Mouse (Mus musculus) kidney, embryonic 15.5 days (tissue): ENCODE data around the gene Olfr945. TPM values are rescaled to one million over a fixed set of nuclear protein-coding genes. Genes with fewer than 3 reads are reported as not detected.

ENCODE experiments used
- ATAC-seq: fragments of 200-750 bp; cut with Nextera tagmentation; replicated peaks from 2 replicates; pipeline ENCODE4 v1.8.0; 2017; ENCODE audit warnings: moderate TSS enrichment; ENCODE audit not compliant: low FRiP score
- H3K27ac ChIP-seq: fragments of 300-500 bp; sonication (generic); 2 replicates; pipeline ENCODE4 v1.5.1; 2015; ENCODE audit warnings: mild to moderate bottlenecking, inconsistent platforms
- H3K27me3 ChIP-seq: fragments of 300-500 bp; sonication (generic); 2 replicates; pipeline ENCODE4 v1.6.1; 2015; ENCODE audit warnings: inconsistent platforms
- H3K36me3 ChIP-seq: fragments of 300-500 bp; sonication (generic); 2 replicates; pipeline ENCODE4 v1.6.1; 2015; ENCODE audit warnings: inconsistent platforms
- H3K4me1 ChIP-seq: fragments of 300-500 bp; sonication (generic); 2 replicates; pipeline ENCODE4 v1.6.1; 2015; ENCODE audit warnings: inconsistent platforms
- H3K4me2 ChIP-seq: fragments of 300-500 bp; sonication (generic); 2 replicates; pipeline ENCODE4 v1.6.1; 2015; ENCODE audit warnings: moderate library complexity, mild to moderate bottlenecking, inconsistent platforms
- H3K4me3 ChIP-seq: fragments of 300-500 bp; sonication (generic); replicated peaks from 2 replicates; pipeline ENCODE4 v1.5.1; 2015; ENCODE audit warnings: mild to moderate bottlenecking, inconsistent platforms
- H3K9ac ChIP-seq: fragments of 300-500 bp; sonication (generic); 2 replicates; pipeline ENCODE4 v1.6.1; 2015; ENCODE audit warnings: mild to moderate bottlenecking, inconsistent platforms
- H3K9me3 ChIP-seq: fragments of 300-500 bp; sonication (generic); replicated peaks from 2 replicates; pipeline ENCODE4 v1.6.1; 2016; ENCODE audit warnings: inconsistent platforms
- WGBS: fragments of 180-500 bp; shearing (Covaris S2); methylation state at CpG from one replicate; pipeline ENCODE4 v1.1.7; 2015; ENCODE audit warnings: mixed read lengths; 5-methylcytosine and 5-hydroxymethylcytosine counted together
- polyA plus RNA-seq: library from polyadenylated mRNA; unstranded; fragments of >200 nt; fragmentation: Nextera tagmentation; extraction: Ambion mirVana; gene quantifications from 2 replicates; pipeline ENCODE4 v1.2.1, GENCODE M21; 2015

Olfr945 gene
- not detected in 2 replicates for polyA plus RNA-seq

DNA sequence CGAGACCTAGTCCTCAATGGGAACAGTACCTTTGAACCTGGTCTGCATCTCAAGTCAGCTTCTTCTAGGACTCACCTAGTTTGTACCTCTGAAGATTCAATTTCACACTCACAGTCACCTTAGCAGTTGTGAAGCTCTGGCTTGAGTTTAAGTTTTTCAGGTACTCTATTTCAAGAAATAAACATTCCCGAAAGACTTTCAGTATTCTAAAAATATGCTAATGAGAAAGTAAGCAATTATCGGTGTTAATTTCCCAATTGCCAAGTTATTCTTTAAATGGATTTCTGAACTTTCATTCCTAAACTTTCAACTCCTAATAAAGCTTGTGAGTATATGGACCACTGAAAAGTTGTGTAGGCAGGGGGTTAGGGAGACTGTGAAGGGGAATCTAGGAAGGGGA is at the start of gene Olfr945:
Olfr945 (minus strand) TSS at position 101 of the 400 bp plus-strand sequence.
- H3K4me1 ChIP-seq, result no peaks in the 10 kb centered on the region
- no peak within 1 kb of the TSS for H3K27ac ChIP-seq
- H3K9ac ChIP-seq, result no peak within 1 kb of the TSS
- no peak within 1 kb of the TSS for H3K4me2 ChIP-seq
- H3K27me3 ChIP-seq, result no peaks in the 10 kb centered on the region
- no peaks in the 10 kb centered on the region for H3K9me3 ChIP-seq
- WGBS, result 85% methylated on average over 3 of the region's 3 CpGs
- ATAC-seq, result no peak
- H3K4me3 ChIP-seq, result no peak within 1 kb of the TSS
- H3K36me3 ChIP-seq, result no peaks in the 10 kb centered on the region

DNA sequence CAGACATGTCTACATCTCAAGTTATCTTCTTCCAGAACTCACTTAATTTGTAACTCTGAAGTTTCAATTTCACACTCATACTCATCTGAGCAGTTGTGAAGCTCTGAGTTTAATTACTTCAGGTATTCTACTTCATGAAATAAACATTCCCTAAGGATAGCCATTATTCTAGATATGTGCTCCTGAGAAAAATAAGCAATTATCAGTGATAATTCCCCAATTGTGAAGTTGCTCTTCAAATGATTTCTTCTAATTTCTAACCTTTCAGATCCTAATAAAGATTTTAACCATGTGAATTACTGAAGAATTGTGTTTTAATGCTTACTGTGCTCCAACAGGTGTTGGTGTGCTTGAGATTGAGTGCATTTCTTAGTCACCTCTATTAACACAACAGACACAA is 49.3 kb upstream of the Olfr945 start, which contains the start of gene Olfr948:
Olfr948 (minus strand) TSS at position 101 of the 400 bp plus-strand sequence.
- Histone ChIP-seq H3K4me2 (no peak within 1 kb of the TSS), H3K4me3 (no peak within 1 kb of the TSS), H3K4me1 (no peaks in the 10 kb centered on the region), H3K27ac (no peak within 1 kb of the TSS), H3K9me3 (no peaks in the 10 kb centered on the region), H3K36me3 (no peaks in the 10 kb centered on the region), H3K9ac (no peak within 1 kb of the TSS), H3K27me3 (no peaks in the 10 kb centered on the region)
- no peak for ATAC-seq

DNA sequence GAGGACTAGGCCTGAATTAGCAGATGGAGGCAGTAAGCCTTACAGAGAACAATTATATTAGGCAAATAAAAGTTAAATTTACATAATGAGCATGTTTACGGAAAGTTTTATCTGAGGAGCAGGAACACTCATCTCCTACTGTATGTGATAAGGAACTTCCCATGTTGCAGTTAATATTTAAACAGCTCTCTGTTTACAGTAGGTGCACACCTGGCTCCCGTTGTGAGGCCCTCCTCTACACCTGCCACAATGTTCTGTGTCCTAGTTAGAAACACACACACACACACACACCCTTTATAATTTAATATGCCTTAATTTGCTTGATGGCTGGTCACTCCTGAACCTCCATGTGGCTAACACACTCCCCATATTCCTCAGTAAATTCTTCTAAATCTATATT is 10.5 kb upstream of the Olfr945 start:
- no peak for ATAC-seq
- Histone ChIP-seq H3K4me3 (no peak overlapping the region), H3K4me2 (no peak overlapping the region), H3K36me3 (no peaks in the 10 kb centered on the region), H3K4me1 (no peaks in the 10 kb centered on the region), H3K9me3 (no peaks in the 10 kb centered on the region), H3K27me3 (no peaks in the 10 kb centered on the region), H3K27ac (no peak overlapping the region), H3K9ac (no peak overlapping the region)
- WGBS, result 73% methylated on average over 2 of the region's 2 CpGs

DNA sequence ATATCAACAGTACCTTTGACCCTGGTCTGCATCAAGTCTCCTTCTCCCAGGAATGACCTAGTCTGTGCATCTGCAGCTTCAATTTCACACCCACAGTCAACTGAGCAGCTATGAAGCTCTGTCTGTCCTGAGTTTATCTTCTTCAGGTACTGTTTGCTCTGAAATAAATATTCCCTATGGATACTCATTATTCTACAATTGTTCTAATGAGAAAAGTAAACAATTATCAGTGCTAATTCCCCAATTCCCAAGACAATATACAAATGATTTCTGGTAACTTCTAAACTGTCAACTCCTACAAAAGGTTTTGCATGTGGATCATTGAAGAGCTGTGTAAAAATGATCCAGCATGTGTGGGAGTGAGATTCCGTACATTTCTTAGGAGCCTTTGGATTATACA is 26.7 kb downstream of the Olfr945 start, which contains the start of gene Olfr1537:
Olfr1537 (minus strand) TSS at position 101 of the 400 bp plus-strand sequence.
- no peak for ATAC-seq
- H3K4me1 ChIP-seq, result no peaks in the 10 kb centered on the region
- no peaks in the 10 kb centered on the region for H3K9me3 ChIP-seq
- no peak within 1 kb of the TSS for H3K4me3 ChIP-seq
- no peak within 1 kb of the TSS for H3K9ac ChIP-seq
- H3K27me3 ChIP-seq, result no peaks in the 10 kb centered on the region
- WGBS, result 73% methylated on average over 1 of the region's 1 CpGs
- no peak within 1 kb of the TSS for H3K27ac ChIP-seq
- H3K36me3 ChIP-seq, result no peaks in the 10 kb centered on the region
- H3K4me2 ChIP-seq, result no peak within 1 kb of the TSS

Other genes with a start within 250 kb of the Olfr945 start
- gene Olfr937, start 211.9 kb downstream of the Olfr945 start, polyA plus RNA-seq, result not detected in 2 replicates
- gene Olfr938, start 197.9 kb downstream of the Olfr945 start, polyA plus RNA-seq, result not detected in 2 replicates
- gene Olfr27, start 148.7 kb downstream of the Olfr945 start, polyA plus RNA-seq, result not detected in 2 replicates
- gene Olfr943, start 110.5 kb downstream of the Olfr945 start, polyA plus RNA-seq, result not detected in 2 replicates
- gene Olfr944, start 74.9 kb downstream of the Olfr945 start, polyA plus RNA-seq, result not detected in 2 replicates
- not detected in 2 replicates for gene Olfr1537, start 26.8 kb downstream of the Olfr945 start, polyA plus RNA-seq
- not detected in 2 replicates for gene Olfr948, start 49.2 kb upstream of the Olfr945 start, polyA plus RNA-seq
- gene Olfr951, start 110.6 kb upstream of the Olfr945 start, polyA plus RNA-seq, result not detected in 2 replicates
- not detected in 2 replicates for gene Olfr952, start 150.3 kb upstream of the Olfr945 start, polyA plus RNA-seq
- not detected in 2 replicates for gene Olfr954, start 179.9 kb upstream of the Olfr945 start, polyA plus RNA-seq
- gene Olfr955, start 195.1 kb upstream of the Olfr945 start, polyA plus RNA-seq, result not detected in 2 replicates
- gene Olfr44, start 217.2 kb upstream of the Olfr945 start, polyA plus RNA-seq, result not detected in 2 replicates
- gene Olfr957, start 239.0 kb upstream of the Olfr945 start, polyA plus RNA-seq, result not detected in 2 replicates